Mouse (Mus musculus) liver, embryonic 14.5 days (tissue): ENCODE results near the gene Bub3.

Experiments
- CTCF ChIP-seq: IDR thresholded peaks from 2 replicates; pipeline ENCODE4 v1.5.1; 2016; ENCODE audit warnings: antibody characterized with exemption, low read depth, control low read depth
- EP300 ChIP-seq: IDR thresholded peaks from 2 replicates; pipeline ENCODE4 v1.6.1; 2016; ENCODE audit warnings: antibody characterized with exemption, low read depth

DNA sequence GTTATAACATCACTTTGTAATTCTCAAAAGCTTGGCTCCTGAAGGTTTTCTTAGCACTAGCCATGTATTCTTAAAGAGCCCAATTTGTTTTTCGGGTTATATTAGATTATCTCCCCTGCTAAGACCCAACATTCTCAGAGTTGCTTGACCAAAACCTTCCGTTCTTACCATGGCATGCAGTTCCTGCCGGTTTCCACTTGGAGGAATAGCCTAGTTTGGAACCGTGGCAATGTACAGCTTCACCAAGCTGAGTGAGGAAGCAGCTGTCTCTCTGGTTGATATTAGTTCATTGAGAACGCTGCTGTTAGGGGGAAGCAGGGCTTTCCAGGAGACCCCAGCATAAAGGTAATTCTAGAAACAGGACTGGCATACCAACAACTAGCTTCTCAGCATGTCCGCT, 15.2 kb downstream of the Bub3 start:
- no peak for TF ChIP-seq CTCF
- TF ChIP-seq EP300, result no peak
